Mouse (Mus musculus) CH12.LX (cell line): ENCODE results near the gene Slc7a11. TPM values are rescaled to one million over a fixed set of nuclear protein-coding genes. Genes with fewer than 3 reads are reported as not detected.
"Not testable (repeated sequence)": the region's sequence is repeated elsewhere in the genome, so short reads cannot be mapped to it uniquely, and the experiment has no call there.

Experiments used
- DNase-seq: peaks from one replicate; pipeline ENCODE4 v3.0.0-alpha.2; 2013; ENCODE audit errors: extremely low read depth
- H3K27ac ChIP-seq: 2 replicates; pipeline ENCODE4 v1.5.1; 2012; ENCODE audit warnings: low read depth, mild to moderate bottlenecking, control low read depth, moderate library complexity; ENCODE audit not compliant: insufficient read depth
- H3K27me3 ChIP-seq: replicated peaks from 2 replicates; pipeline ENCODE3; 2012; ENCODE audit warnings: inconsistent platforms
- H3K36me3 ChIP-seq, 2 experiments: replicated peaks in 1 of 2; 2 replicates each; pipeline versions ENCODE3 to v1.6.1; 2012; ENCODE audit warnings: inconsistent platforms in 1 of 2, low read length in 1 of 2, mild to moderate bottlenecking in 1 of 2, mixed read lengths in 1 of 2, moderate library complexity in 1 of 2; ENCODE audit not compliant: control insufficient read depth in 1 of 2, insufficient read depth in 1 of 2
- H3K4me1 ChIP-seq, 2 experiments: 2 replicates each; pipeline ENCODE4 v1.6.1; 2012; ENCODE audit warnings: inconsistent platforms in 1 of 2, moderate library complexity in 1 of 2; ENCODE audit not compliant: insufficient read depth in 2 of 2, control insufficient read depth in 1 of 2
- H3K4me2 ChIP-seq: 2 replicates; pipeline ENCODE4 v1.6.1; 2012; ENCODE audit warnings: low read depth, mild to moderate bottlenecking, control low read depth; ENCODE audit not compliant: poor library complexity, insufficient read depth, severe bottlenecking
- H3K4me3 ChIP-seq, 3 experiments: fragments of 150-350 bp in 1 of 3; sonication (generic) in 1 of 3; replicated peaks in 1 of 3; 2 replicates each; pipeline versions ENCODE3 to v1.5.1; 2011 to 2012; ENCODE audit warnings: low read depth in 2 of 3, low read length in 2 of 3, mild to moderate bottlenecking in 2 of 3, moderate library complexity in 2 of 3, control low read depth in 1 of 3, improper control_type of control experiment in 1 of 3, inconsistent platforms in 1 of 3, mixed read lengths in 1 of 3; ENCODE audit not compliant: poor library complexity in 1 of 3
- H3K79me2 ChIP-seq: replicated peaks from 2 replicates; pipeline ENCODE4 v1.6.1; 2012; ENCODE audit warnings: mild to moderate bottlenecking, moderate library complexity; ENCODE audit not compliant: control insufficient read depth, poor library complexity, insufficient read depth, severe bottlenecking; ENCODE audit errors: extremely low read depth
- H3K9ac ChIP-seq: 2 replicates; pipeline ENCODE4 v1.6.1; 2012; ENCODE audit warnings: low read depth, mild to moderate bottlenecking, control low read depth, moderate library complexity; ENCODE audit not compliant: insufficient read depth
- H3K9me3 ChIP-seq: replicated peaks from 2 replicates; pipeline ENCODE3; 2012; ENCODE audit warnings: low read length, inconsistent platforms, mixed read lengths
- CHD2 ChIP-seq: IDR thresholded peaks from 2 replicates; pipeline ENCODE4 v1.6.1; 2011; ENCODE audit warnings: low read length, improper control_type of control experiment
- ELF1 ChIP-seq: IDR thresholded peaks from 2 replicates; pipeline ENCODE4 v1.6.1; 2014; ENCODE audit warnings: low read depth, mild to moderate bottlenecking, inconsistent platforms, low read length, improper control_type of control experiment
- EP300 ChIP-seq: IDR thresholded peaks from 2 replicates; pipeline ENCODE4 v1.6.1; 2011; ENCODE audit warnings: low read length, improper control_type of control experiment
- KAT2A ChIP-seq: IDR thresholded peaks from 2 replicates; pipeline ENCODE4 v1.6.1; 2012; ENCODE audit warnings: low read length, improper control_type of control experiment, inconsistent platforms; ENCODE audit not compliant: insufficient replicate concordance
- MAFK ChIP-seq: IDR thresholded peaks from 2 replicates; pipeline ENCODE4 v1.6.1; 2011; ENCODE audit warnings: low read length, improper control_type of control experiment; ENCODE audit not compliant: insufficient replicate concordance
- MAX ChIP-seq: IDR thresholded peaks from 2 replicates; pipeline ENCODE4 v1.6.1; 2011; ENCODE audit warnings: low read length, improper control_type of control experiment
- MXI1 ChIP-seq: IDR thresholded peaks from 2 replicates; pipeline ENCODE4 v1.6.1; 2011; ENCODE audit warnings: mild to moderate bottlenecking, low read depth, low read length, improper control_type of control experiment
- NELFE ChIP-seq: IDR thresholded peaks from 2 replicates; pipeline ENCODE4 v1.6.1; 2011; ENCODE audit warnings: low read depth, low read length, improper control_type of control experiment
- NRF1 ChIP-seq: IDR thresholded peaks from 2 replicates; pipeline ENCODE4 v1.6.1; 2014; ENCODE audit warnings: low read depth, mild to moderate bottlenecking, inconsistent platforms, low read length, improper control_type of control experiment, moderate library complexity
- POLR2AphosphoS2 ChIP-seq: IDR thresholded peaks from 2 replicates; pipeline ENCODE4 v1.6.1; 2011; ENCODE audit warnings: low read depth, low read length, improper control_type of control experiment
- RAD21 ChIP-seq: IDR thresholded peaks from 2 replicates; pipeline ENCODE4 v1.6.1; 2011; ENCODE audit warnings: low read depth, mild to moderate bottlenecking, low read length, improper control_type of control experiment, moderate library complexity
- RCOR1 ChIP-seq: conservative IDR thresholded peaks from 2 replicates; pipeline ENCODE4 v1.6.1; 2012; ENCODE audit warnings: low read depth, mild to moderate bottlenecking, inconsistent platforms, low read length, improper control_type of control experiment
- ZC3H11A ChIP-seq: IDR thresholded peaks from 2 replicates; pipeline ENCODE4 v1.6.1; 2012; ENCODE audit warnings: low read depth, mild to moderate bottlenecking, inconsistent platforms, low read length, improper control_type of control experiment
- ZKSCAN1 ChIP-seq: IDR thresholded peaks from 2 replicates; pipeline ENCODE4 v1.6.1; 2012; ENCODE audit warnings: low read depth, inconsistent platforms, low read length, improper control_type of control experiment, borderline replicate concordance
- ZMIZ1 ChIP-seq: IDR thresholded peaks from 2 replicates; pipeline ENCODE4 v1.6.1; 2012; ENCODE audit warnings: low read depth, mild to moderate bottlenecking, inconsistent platforms, low read length, improper control_type of control experiment
- ZNF384 ChIP-seq: IDR thresholded peaks from 2 replicates; pipeline ENCODE4 v1.6.1; 2012; ENCODE audit warnings: low read depth, low read length, improper control_type of control experiment, inconsistent platforms
- dilution Hi-C: fragments of 300-500 bp; cut with MboI; formaldehyde crosslinking; loops from 2 replicates; pipeline ENCODE4 v1.14.3; 2020; ENCODE audit warnings: low sequenced_read_pairs; ENCODE audit not compliant: extremely low pct_unique_long_range_greater_than_20kb, extremely low pct_ligation_motif_present
- in situ Hi-C: fragments of 300-500 bp; cut with MboI; formaldehyde crosslinking; loops from 3 replicates; pipeline ENCODE4 v1.14.3; 2019; ENCODE audit warnings: low sequenced_read_pairs, low pct_ligation_motif_present, low pct_unique_long_range_greater_than_20kb, mixed read lengths
- polyA plus RNA-seq: library from polyadenylated mRNA; unstranded; fragments of >175 nt; gene quantifications from 2 replicates; pipeline ENCODE4 v1.2.1, GENCODE M21; 2012; ENCODE audit warnings: low read depth; ENCODE audit not compliant: insufficient read length
- total RNA-seq, 2 experiments: library from RNA; depleted of rRNA; stranded (reverse); fragments of 300-350 nt in 1 of 2; fragments of >200 nt in 1 of 2; gene quantifications; 2 replicates each; pipeline ENCODE4 v1.2.3; 2012 to 2014

Slc7a11 gene
- total and polyA plus RNA-seq, 3 experiments: 0.13 to 0.37 TPM; not detected in 1

- H3K36me3 ChIP-seq, H3K4me2 ChIP-seq, H3K4me1 ChIP-seq, dilution Hi-C loops, DNase-seq, H3K27me3 ChIP-seq, H3K4me3 ChIP-seq, H3K27ac ChIP-seq, H3K9ac ChIP-seq, H3K79me2 ChIP-seq: not testable (repeated sequence)
- peaks cover 36% of the 10 kb centered on the region for H3K9me3 ChIP-seq
- in situ Hi-C loops: loop anchor here (25.0 kb wide), 1 partner anchor 776 kb away; the partner anchor contains the start of gene Noct
These were observed 7.0 kb downstream of the Slc7a11 start for GRCm38 (mm10) chr3:50436409-50436808.

- no peak overlapping the region for H3K27ac ChIP-seq
- in situ Hi-C loops: loop anchor here (25.0 kb wide), 1 partner anchor 778 kb away; the partner anchor contains the start of gene Noct
- TF ChIP-seq ELF1 (no peak), MXI1 (no peak), ZKSCAN1 (no peak), KAT2A (no peak), CHD2 (no peak), ZC3H11A (no peak), ZNF384 (no peak), RAD21 (no peak), MAX (no peak), ZMIZ1 (no peak), POLR2AphosphoS2 (no peak), RCOR1 (no peak), MAFK (no peak), NELFE (no peak), EP300 (no peak), NRF1 (no peak)
- TF ChIP-seq, all 38 proteins: peak for 0
- Histone ChIP-seq H3K4me1 (no peaks in the 10 kb centered on the region), H3K79me2 (no peaks in the 10 kb centered on the region), H3K9me3 (peaks cover 31% of the 10 kb centered on the region), H3K9ac (no peak overlapping the region), H3K4me2 (no peak overlapping the region), H3K4me3 (no peak overlapping the region), H3K27me3 (no peaks in the 10 kb centered on the region), H3K36me3 (no peaks in the 10 kb centered on the region)
- dilution Hi-C loops: no loop called here
- no peak for DNase-seq
These were observed 9.6 kb downstream of the Slc7a11 start for GRCm38 (mm10) chr3:50433831-50434230.
